Mouse (Mus musculus) erythroblast, embryonic 14.5 days (primary cell): ENCODE data around the gene Wnt11.

ENCODE experiments used
- GATA1 ChIP-seq: IDR thresholded peaks from 2 replicates; pipeline ENCODE4 v1.6.1; 2012; ENCODE audit warnings: low read length, inconsistent platforms, mixed read lengths
- TAL1 ChIP-seq: IDR thresholded peaks from 3 replicates; pipeline ENCODE4 v1.6.1; 2012; ENCODE audit warnings: low read length, inconsistent platforms, mixed read lengths

DNA sequence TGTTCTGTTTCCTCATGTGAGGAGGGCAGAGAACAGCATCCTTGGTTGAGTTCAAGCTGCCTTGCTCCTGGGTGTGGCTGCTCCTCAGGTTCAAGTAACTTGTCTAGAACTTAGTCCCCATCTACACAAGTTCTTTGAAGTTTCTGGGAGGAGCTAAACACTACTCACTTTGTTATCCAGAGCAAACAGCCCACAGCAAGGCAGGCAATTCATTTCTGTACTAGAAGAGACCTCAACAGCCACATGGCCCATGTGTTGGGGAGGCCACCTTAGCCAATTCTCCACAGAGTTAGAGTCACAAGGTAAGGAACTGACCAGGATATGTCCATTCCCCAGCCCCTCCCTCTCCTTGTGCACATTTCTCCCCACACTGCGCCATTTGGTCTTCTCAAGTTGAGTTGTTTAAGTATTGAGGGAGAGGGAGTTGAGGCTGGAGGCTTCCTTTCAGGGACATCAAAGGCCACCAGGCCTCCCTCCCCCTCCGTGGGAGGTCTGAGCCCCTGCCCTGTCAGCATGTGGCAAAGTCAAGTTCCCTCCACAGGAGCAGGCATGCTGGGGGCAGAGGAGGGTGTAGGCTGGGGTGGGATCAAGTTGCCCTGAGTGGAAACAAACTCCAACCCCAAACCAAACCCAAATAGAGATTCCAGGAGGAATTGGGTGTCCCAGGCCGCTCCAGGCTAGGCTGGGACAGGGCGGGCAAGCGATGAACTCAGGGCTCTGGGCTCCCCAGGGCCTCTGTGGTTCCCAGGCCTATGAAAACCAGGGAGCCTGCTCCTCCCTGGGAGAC is 37.4 kb upstream of the Wnt11 start:
- TF ChIP-seq GATA1 (no peak), TAL1 (no peak)
